Mouse (Mus musculus): Measurements from ENCODE around the gene Cmss1. TPM values are rescaled to one million over a fixed set of nuclear protein-coding genes. Genes with fewer than 3 reads are reported as not detected.
A peak's percentile ranks its signal among the peaks of the same experiment; 100 is the strongest.

Gene Cmss1
- polyA plus RNA-seq, 1 experiment: 26.5 TPM

GRCm38 (mm10) chr16:57431294-57431693 lies 175.4 kb downstream of the Cmss1 start:
- Histone ChIP-seq H3K27me3 (ENCODE audit: control insufficient read depth, insufficient read depth, insufficient read length) (no peaks in the 10 kb centered on the region), H3K4me3 (no peak overlapping the region), H3K79me2 (ENCODE audit: control insufficient read depth, insufficient read depth) (no peaks in the 10 kb centered on the region), H3ac (ENCODE audit: control insufficient read depth, insufficient read length) (no peak overlapping the region), H3K4me2 (ENCODE audit: low read depth) (no peak overlapping the region), H3K36me3 (ENCODE audit: control insufficient read depth, insufficient read depth) (no peaks in the 10 kb centered on the region)
- TF ChIP-seq POLR2A (IDR thresholded peaks at IDR 0.05; ENCODE audit: insufficient read length, low read depth) (no peak), POLR2AphosphoS2 (IDR thresholded peaks at IDR 0.05; ENCODE audit: insufficient read length, low read depth) (no peak), TCF12 (IDR thresholded peaks at IDR 0.05; ENCODE audit: insufficient read depth, poor library complexity, severe bottlenecking) (no peak), CEBPB (IDR thresholded peaks at IDR 0.05; ENCODE audit: insufficient read depth, poor library complexity, severe bottlenecking) (no peak), TCF3 (IDR thresholded peaks at IDR 0.05; ENCODE audit: insufficient read length, low read depth) (no peak), MYOG (IDR thresholded peaks at IDR 0.05; ENCODE audit: control insufficient read depth in 1 of 3, insufficient read depth in 1 of 3, insufficient read length in 2 of 3, low read depth in 2 of 3) (no peak), REST (IDR thresholded peaks at IDR 0.05; ENCODE audit: insufficient read depth, insufficient read length) (no peak), USF1 (IDR thresholded peaks at IDR 0.05; ENCODE audit: low read depth) (no peak), SRF (IDR thresholded peaks at IDR 0.05; ENCODE audit: control insufficient read depth, insufficient read length, low read depth) (no peak), MAX (IDR thresholded peaks at IDR 0.05; ENCODE audit: low read depth) (no peak), MYOD1 (IDR thresholded peaks at IDR 0.05; ENCODE audit: control insufficient read depth in 1 of 3, insufficient read length in 2 of 3, low read depth in 2 of 3) (no peak), E2F4 (IDR thresholded peaks at IDR 0.05; ENCODE audit: insufficient read depth) (no peak)

GRCm38 (mm10) chr16:57428977-57429376 lies 177.7 kb downstream of the Cmss1 start:
- Histone ChIP-seq H3K27me3 (ENCODE audit: control insufficient read depth, insufficient read depth, insufficient read length) (no peaks in the 10 kb centered on the region), H3K4me3 (no peak overlapping the region), H3K4me2 (ENCODE audit: low read depth) (no peak overlapping the region), H3ac (ENCODE audit: control insufficient read depth, insufficient read length) (no peak overlapping the region), H3K36me3 (ENCODE audit: control insufficient read depth, insufficient read depth) (no peaks in the 10 kb centered on the region), H3K79me2 (ENCODE audit: control insufficient read depth, insufficient read depth) (no peaks in the 10 kb centered on the region)
- TF ChIP-seq REST (IDR thresholded peaks at IDR 0.05; ENCODE audit: insufficient read depth, insufficient read length) (no peak), POLR2AphosphoS2 (IDR thresholded peaks at IDR 0.05; ENCODE audit: insufficient read length, low read depth) (no peak), E2F4 (IDR thresholded peaks at IDR 0.05; ENCODE audit: insufficient read depth) (no peak), CEBPB (IDR thresholded peaks at IDR 0.05; ENCODE audit: insufficient read depth, poor library complexity, severe bottlenecking) (no peak), MYOG (IDR thresholded peaks at IDR 0.05; ENCODE audit: control insufficient read depth in 1 of 3, insufficient read depth in 1 of 3, insufficient read length in 2 of 3, low read depth in 2 of 3) (peak in 1 of 3 experiments; percentile 39), MAX (IDR thresholded peaks at IDR 0.05; ENCODE audit: low read depth) (no peak), MYOD1 (IDR thresholded peaks at IDR 0.05; ENCODE audit: control insufficient read depth in 1 of 3, insufficient read length in 2 of 3, low read depth in 2 of 3) (peak in 2 of 3 experiments; percentile 46 to 72), USF1 (IDR thresholded peaks at IDR 0.05; ENCODE audit: low read depth) (no peak), SRF (IDR thresholded peaks at IDR 0.05; ENCODE audit: control insufficient read depth, insufficient read length, low read depth) (no peak), POLR2A (IDR thresholded peaks at IDR 0.05; ENCODE audit: insufficient read length, low read depth) (no peak), TCF3 (IDR thresholded peaks at IDR 0.05; ENCODE audit: insufficient read length, low read depth) (no peak), TCF12 (IDR thresholded peaks at IDR 0.05; ENCODE audit: insufficient read depth, poor library complexity, severe bottlenecking) (no peak)

GRCm38 (mm10) chr16:57427516-57428285 lies 179.0 kb downstream of the Cmss1 start:
- H3K79me2 ChIP-seq (ENCODE audit: control insufficient read depth, insufficient read depth): no peaks in the 10 kb centered on the region
- no peak for TF ChIP-seq MYOG (IDR thresholded peaks at IDR 0.05; ENCODE audit: control insufficient read depth in 1 of 3, insufficient read depth in 1 of 3, insufficient read length in 2 of 3, low read depth in 2 of 3)
- TF ChIP-seq TCF12 (IDR thresholded peaks at IDR 0.05; ENCODE audit: insufficient read depth, poor library complexity, severe bottlenecking): no peak
- TF ChIP-seq TCF3 (IDR thresholded peaks at IDR 0.05; ENCODE audit: insufficient read length, low read depth): no peak
- TF ChIP-seq REST (IDR thresholded peaks at IDR 0.05; ENCODE audit: insufficient read depth, insufficient read length): no peak
- TF ChIP-seq POLR2A (IDR thresholded peaks at IDR 0.05; ENCODE audit: insufficient read length, low read depth): no peak
- peak; percentile 98 for TF ChIP-seq CEBPB (IDR thresholded peaks at IDR 0.05; ENCODE audit: insufficient read depth, poor library complexity, severe bottlenecking)
- no peak for TF ChIP-seq USF1 (IDR thresholded peaks at IDR 0.05; ENCODE audit: low read depth)
- no peak for TF ChIP-seq E2F4 (IDR thresholded peaks at IDR 0.05; ENCODE audit: insufficient read depth)
- peak in 2 of 3 experiments; percentile 79 to 81 for TF ChIP-seq MYOD1 (IDR thresholded peaks at IDR 0.05; ENCODE audit: control insufficient read depth in 1 of 3, insufficient read length in 2 of 3, low read depth in 2 of 3)
- no peak for TF ChIP-seq SRF (IDR thresholded peaks at IDR 0.05; ENCODE audit: control insufficient read depth, insufficient read length, low read depth)
- no peak for TF ChIP-seq MAX (IDR thresholded peaks at IDR 0.05; ENCODE audit: low read depth)
- TF ChIP-seq POLR2AphosphoS2 (IDR thresholded peaks at IDR 0.05; ENCODE audit: insufficient read length, low read depth): no peak
- no peaks in the 10 kb centered on the region for H3K27me3 ChIP-seq (ENCODE audit: control insufficient read depth, insufficient read depth, insufficient read length)
- no peak overlapping the region for H3ac ChIP-seq (ENCODE audit: control insufficient read depth, insufficient read length)
- peak overlapping the region; percentile 59 for H3K4me2 ChIP-seq (ENCODE audit: low read depth)
- H3K4me3 ChIP-seq: no peak overlapping the region
- H3K36me3 ChIP-seq (ENCODE audit: control insufficient read depth, insufficient read depth): no peaks in the 10 kb centered on the region

GRCm38 (mm10) chr16:57426680-57427079 lies 180.0 kb downstream of the Cmss1 start:
- no peaks in the 10 kb centered on the region for H3K36me3 ChIP-seq (ENCODE audit: control insufficient read depth, insufficient read depth)
- H3K4me3 ChIP-seq: no peak overlapping the region
- H3K4me2 ChIP-seq (ENCODE audit: low read depth): peak overlapping the region; percentile 44
- no peak overlapping the region for H3ac ChIP-seq (ENCODE audit: control insufficient read depth, insufficient read length)
- no peaks in the 10 kb centered on the region for H3K27me3 ChIP-seq (ENCODE audit: control insufficient read depth, insufficient read depth, insufficient read length)
- no peak for TF ChIP-seq CEBPB (IDR thresholded peaks at IDR 0.05; ENCODE audit: insufficient read depth, poor library complexity, severe bottlenecking)
- no peak for TF ChIP-seq TCF12 (IDR thresholded peaks at IDR 0.05; ENCODE audit: insufficient read depth, poor library complexity, severe bottlenecking)
- no peak for TF ChIP-seq POLR2AphosphoS2 (IDR thresholded peaks at IDR 0.05; ENCODE audit: insufficient read length, low read depth)
- H3K79me2 ChIP-seq (ENCODE audit: control insufficient read depth, insufficient read depth): no peaks in the 10 kb centered on the region

All from myocyte (in vitro differentiated cells).